32 mouse cellular contexts compared by ENCODE assay signal in the genomic region with DNA sequence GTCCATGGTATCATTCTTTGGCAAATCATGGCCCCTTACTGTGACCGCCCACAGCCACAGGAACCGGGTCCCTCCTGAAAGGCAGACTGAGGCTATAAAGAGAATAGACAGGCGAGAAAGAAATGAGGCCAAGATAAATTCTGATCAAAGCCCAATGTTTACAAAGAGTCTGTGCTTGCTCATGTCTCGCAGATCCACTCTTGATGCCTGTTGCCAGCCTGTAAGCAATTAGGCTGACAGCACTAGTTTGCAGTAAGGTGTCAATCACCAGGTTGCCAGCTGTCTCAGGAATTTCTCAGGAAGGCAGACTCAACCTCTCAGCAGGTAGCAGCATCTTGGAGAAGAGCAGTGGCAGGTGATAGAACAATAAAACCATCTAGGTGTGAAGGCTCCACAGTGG. TPM values are rescaled to one million over a fixed set of nuclear protein-coding genes. Genes with fewer than 3 reads are reported as not detected.
DNase-seq lines count a peak whose midpoint lies in the region; ATAC-seq and TF ChIP-seq lines count a peak whose summit lies in the region.
"Had no signal": no experiment of that assay in that cellular context is flagged by ENCODE, and none has a peak within 500 bp of the region (broad histone marks: within the 10 kb centered on the region; RNA-seq: fewer than 3 reads in every experiment).

No protein-coding gene starts in this region.

- TF ChIP-seq CTCF in forebrain, postnatal 0 days (IDR thresholded peaks at IDR 0.05; ENCODE audit: low read depth) = no peak
- no peak for TF ChIP-seq CTCF in testis, adult 2 months (IDR thresholded peaks at IDR 0.05; ENCODE audit: control insufficient read depth, insufficient read depth, insufficient replicate concordance, low read depth, low read length)
- TF ChIP-seq CTCF in brain, embryonic 14.5 days (IDR thresholded peaks at IDR 0.05; ENCODE audit: borderline replicate concordance, extremely low read depth, insufficient read depth, insufficient read length) = no peak

- no peaks in the 10 kb centered on the region for H3K36me3 ChIP-seq in forebrain, embryonic 15.5 days
- no peaks in the 10 kb centered on the region for H3K36me3 ChIP-seq in forebrain, postnatal 0 days (ENCODE audit: insufficient read depth)
- H3K36me3 ChIP-seq in testis, adult 2 months (ENCODE audit: control insufficient read depth, insufficient read depth, low read length) = no peaks in the 10 kb centered on the region
- H3K36me3 ChIP-seq in kidney, embryonic 15.5 days = no peaks in the 10 kb centered on the region
- H3K36me3 ChIP-seq: forebrain, embryonic 10.5 days; heart, embryonic 10.5 days; heart, embryonic 13.5 days had no signal

- ATAC-seq in forebrain, embryonic 15.5 days (replicated peaks) = peak; percentile 52; the same call in 1 of the 2 replicates
- ATAC-seq in forebrain, postnatal 0 days = no peak
- ATAC-seq in kidney, embryonic 15.5 days (replicated peaks; ENCODE audit: low FRiP score) = no peak
- ATAC-seq: activated CD4-positive, CD25-positive, alpha-beta regulatory T cell, adult 4 months; CD4-positive, CD25-positive, alpha-beta regulatory T cell, adult 4 months; hindbrain, postnatal 0 days; inflammation-experienced regulatory T-cells, adult 6 months; intestine, embryonic 16.5 days had no signal

- no peak overlapping the region for H3K4me3 ChIP-seq in forebrain, embryonic 15.5 days
- no peak overlapping the region for H3K4me3 ChIP-seq in forebrain, postnatal 0 days (ENCODE audit: low read depth, low read length)
- H3K4me3 ChIP-seq in testis, adult 2 months (ENCODE audit: control insufficient read depth, low read depth, low read length) = peak overlapping the region; percentile 16; the same call in 1 of the 2 replicates
- no peak overlapping the region for H3K4me3 ChIP-seq in kidney, embryonic 15.5 days (replicated peaks)
- H3K4me3 ChIP-seq: forebrain, embryonic 10.5 days; heart, adult 2 months; heart, embryonic 10.5 days; heart, embryonic 13.5 days had no signal

- no peak for DNase-seq in forebrain, postnatal 0 days
- DNase-seq in testis, postnatal 10 days (ENCODE audit: low spot score) = no peak
- DNase-seq in brain, embryonic 14.5 days (ENCODE audit: low read depth) = peak; percentile 67
- DNase-seq: adrenal gland, adult 8-10 months; adrenal gland, postnatal 25 days; cerebellum, adult 11 months; cerebellum, adult 2 months; gastrocnemius, postnatal 10 days; gastrocnemius, postnatal 36 days; heart, adult 2 months; heart, postnatal 14 days; heart, postnatal 4 days had no signal

- H3K4me1 ChIP-seq in forebrain, embryonic 15.5 days = no peaks in the 10 kb centered on the region
- H3K4me1 ChIP-seq in forebrain, postnatal 0 days (ENCODE audit: insufficient read depth) = no peaks in the 10 kb centered on the region
- no peaks in the 10 kb centered on the region for H3K4me1 ChIP-seq in testis, adult 2 months (ENCODE audit: control insufficient read depth, insufficient read depth, low read length)
- no peaks in the 10 kb centered on the region for H3K4me1 ChIP-seq in kidney, embryonic 15.5 days
- H3K4me1 ChIP-seq: forebrain, embryonic 10.5 days; heart, embryonic 10.5 days; heart, embryonic 13.5 days had no signal

- no peak overlapping the region for H3K9ac ChIP-seq in forebrain, embryonic 15.5 days (replicated peaks)
- H3K9ac ChIP-seq in forebrain, postnatal 0 days = no peak overlapping the region
- H3K9ac ChIP-seq in kidney, embryonic 15.5 days = no peak overlapping the region
- H3K9ac ChIP-seq: heart, embryonic 13.5 days; hindbrain, embryonic 14.5 days had no signal

- no peaks in the 10 kb centered on the region for H3K27me3 ChIP-seq in forebrain, embryonic 15.5 days
- no peaks in the 10 kb centered on the region for H3K27me3 ChIP-seq in forebrain, postnatal 0 days (ENCODE audit: insufficient read depth, low read length)
- H3K27me3 ChIP-seq in testis, adult 2 months (ENCODE audit: control insufficient read depth, insufficient read depth, low read length) = no peaks in the 10 kb centered on the region
- no peaks in the 10 kb centered on the region for H3K27me3 ChIP-seq in kidney, embryonic 15.5 days
- H3K27me3 ChIP-seq: heart, embryonic 13.5 days had no signal

- no peak for TF ChIP-seq POLR2A in testis, adult 2 months (IDR thresholded peaks at IDR 0.05; ENCODE audit: control insufficient read depth, low read depth, low read length)
- no peak for TF ChIP-seq POLR2A in brain, embryonic 14.5 days (IDR thresholded peaks at IDR 0.05; ENCODE audit: borderline replicate concordance, extremely low read depth, insufficient read depth, insufficient read length, poor library complexity, severe bottlenecking)

- 72% methylated on average over 4 of the region's 4 CpGs for whole genome bisulfite sequencing in forebrain, embryonic 15.5 days
- 58% methylated on average over 4 of the region's 4 CpGs for WGBS in forebrain, postnatal 0 days
- 59% methylated on average over 4 of the region's 4 CpGs for WGBS in kidney, embryonic 15.5 days

- no peak overlapping the region for H3K4me2 ChIP-seq in forebrain, embryonic 15.5 days (replicated peaks)
- no peak overlapping the region for H3K4me2 ChIP-seq in forebrain, postnatal 0 days (ENCODE audit: low read depth)
- no peak overlapping the region for H3K4me2 ChIP-seq in kidney, embryonic 15.5 days
- H3K4me2 ChIP-seq: heart, embryonic 13.5 days; hindbrain, embryonic 14.5 days had no signal

- no peaks in the 10 kb centered on the region for H3K9me3 ChIP-seq in forebrain, embryonic 15.5 days
- no peaks in the 10 kb centered on the region for H3K9me3 ChIP-seq in forebrain, postnatal 0 days (ENCODE audit: low read length)
- H3K9me3 ChIP-seq in kidney, embryonic 15.5 days (replicated peaks) = no peaks in the 10 kb centered on the region
- H3K9me3 ChIP-seq: forebrain, embryonic 10.5 days; heart, embryonic 10.5 days had no signal

- H3K27ac ChIP-seq in forebrain, embryonic 15.5 days (replicated peaks) = no peak overlapping the region
- H3K27ac ChIP-seq in forebrain, postnatal 0 days (ENCODE audit: low read depth, low read length) = no peak overlapping the region
- H3K27ac ChIP-seq in testis, adult 2 months (ENCODE audit: control insufficient read depth, insufficient read depth, low read depth, low read length) = no peak overlapping the region
- no peak overlapping the region for H3K27ac ChIP-seq in kidney, embryonic 15.5 days
- H3K27ac ChIP-seq: forebrain, embryonic 10.5 days; heart, adult 2 months; heart, embryonic 10.5 days; heart, embryonic 13.5 days; hindbrain, embryonic 14.5 days; hindbrain, postnatal 0 days had no signal

RNA-seq across cellular contexts. Expression of a gene that starts 24.9 kb away (rescaled TPM):
- not detected in 2 replicates for polyA plus RNA-seq in forebrain, embryonic 15.5 days (2015; fragmentation: Nextera tagmentation; extraction: Ambion mirVana)
- not detected in 2 replicates for total RNA-seq in forebrain, postnatal 0 days (2014; rRNA removed)
- not detected in 2 replicates for polyA plus RNA-seq in forebrain, postnatal 0 days (2015; fragmentation: Nextera tagmentation; extraction: Ambion mirVana)
- polyA plus RNA-seq in testis, adult 2 months (2012; rRNA removed) = 0.26 TPM in 1 of 2 replicates, not detected in the other
- polyA plus RNA-seq in brain, embryonic 14.5 days (2012; rRNA removed) = not detected in 2 replicates
- polyA plus RNA-seq in kidney, embryonic 15.5 days (2015; fragmentation: Nextera tagmentation; extraction: Ambion mirVana) = not detected in 2 replicates
- total RNA-seq: adrenal gland, adult 8-10 months; adrenal gland, postnatal 25 days; gastrocnemius, adult 18-20 months; gastrocnemius, postnatal 10 days; gastrocnemius, postnatal 36 days; granulocyte monocyte progenitor cell, adult 5-6 weeks; heart, adult 2 months; heart, postnatal 14 days; heart, postnatal 4 days; hindbrain, postnatal 0 days; MEL had no signal
- polyA plus RNA-seq: activated CD4-positive, CD25-positive, alpha-beta regulatory T cell, adult 4 months; C2C12; CD4-positive, CD25-positive, alpha-beta regulatory T cell, adult 4 months; cerebellum, adult 2 months; embryonic facial prominence, embryonic 11.5 days; embryonic facial prominence, embryonic 14.5 days; forebrain, embryonic 10.5 days; heart, adult 2 months; heart, embryonic 10.5 days; heart, embryonic 13.5 days; heart, embryonic 16.5 days; hindbrain, embryonic 11.5 days; hindbrain, embryonic 14.5 days; hindbrain, postnatal 0 days; inflammation-experienced regulatory T-cells, adult 6 months; intestine, embryonic 16.5 days had no signal
